Mouse (Mus musculus) liver, postnatal 0 days (tissue): ENCODE data around the gene Cacna1i. TPM values are rescaled to one million over a fixed set of nuclear protein-coding genes. Genes with fewer than 3 reads are reported as not detected.

ENCODE experiments used
- ATAC-seq: fragments of 200-750 bp; cut with Nextera tagmentation; 2 replicates; pipeline ENCODE4 v1.8.0; 2017; ENCODE audit warnings: mild to moderate bottlenecking, moderate library complexity
- DNase-seq: peaks from one replicate; pipeline ENCODE4 v3.0.0-alpha.2; 2016
- H3K27ac ChIP-seq: fragments of 300-500 bp; sonication (generic); 2 replicates; pipeline ENCODE4 v1.5.1; 2014; ENCODE audit warnings: antibody characterized with exemption, moderate library complexity, mild to moderate bottlenecking, low read depth
- H3K27me3 ChIP-seq: fragments of 300-500 bp; sonication (generic); 2 replicates; pipeline ENCODE4 v1.6.1; 2014; ENCODE audit warnings: low read length, control low read depth, mixed read lengths; ENCODE audit not compliant: insufficient read depth
- H3K36me3 ChIP-seq: fragments of 300-500 bp; sonication (generic); replicated peaks from 2 replicates; pipeline ENCODE4 v1.6.1; 2014; ENCODE audit warnings: mild to moderate bottlenecking, control low read depth, low read length, moderate library complexity, mixed read lengths; ENCODE audit not compliant: insufficient read depth
- H3K4me1 ChIP-seq: fragments of 300-500 bp; sonication (generic); 2 replicates; pipeline ENCODE4 v1.6.1; 2014; ENCODE audit warnings: antibody characterized with exemption, mild to moderate bottlenecking, control low read depth; ENCODE audit not compliant: insufficient read depth
- H3K4me2 ChIP-seq: fragments of 300-500 bp; sonication (generic); 2 replicates; pipeline ENCODE4 v1.6.1; 2014; ENCODE audit warnings: low read depth, mild to moderate bottlenecking, low read length, moderate library complexity, mixed read lengths
- H3K4me3 ChIP-seq: fragments of 300-500 bp; sonication (generic); 2 replicates; pipeline ENCODE4 v1.5.1; 2014; ENCODE audit warnings: low read depth, low read length
- H3K9ac ChIP-seq: fragments of 300-500 bp; sonication (generic); replicated peaks from 2 replicates; pipeline ENCODE4 v1.6.1; 2014; ENCODE audit warnings: mild to moderate bottlenecking, moderate library complexity
- H3K9me3 ChIP-seq: fragments of 300-500 bp; sonication (generic); 2 replicates; pipeline ENCODE4 v1.6.1; 2016; ENCODE audit warnings: mild to moderate bottlenecking, control low read depth, low read length, mixed read lengths
- CTCF ChIP-seq: sonication (generic); IDR thresholded peaks from 2 replicates; pipeline ENCODE4 v1.5.1; 2016; ENCODE audit warnings: antibody characterized with exemption, low read depth
- EP300 ChIP-seq: IDR thresholded peaks from 2 replicates; pipeline ENCODE4 v1.6.1; 2016; ENCODE audit warnings: antibody characterized with exemption, low read depth, mild to moderate bottlenecking
- WGBS: fragments of 180-500 bp; shearing (Covaris S2); extraction: QIAGEN DNeasy Blood & Tissue Kit; methylation state at CpG from one replicate; pipeline ENCODE4 v1.1.7; 2014; ENCODE audit not compliant: insufficient replicate concordance; 5-methylcytosine and 5-hydroxymethylcytosine counted together
- polyA plus RNA-seq: library from polyadenylated mRNA; unstranded; fragments of >200 nt; fragmentation: Nextera tagmentation; extraction: Ambion mirVana; gene quantifications from 2 replicates; pipeline ENCODE4 v1.2.1, GENCODE M21; 2015

The Cacna1i gene
- polyA plus RNA-seq, 1 experiment from 2014 or later = not detected

DNA sequence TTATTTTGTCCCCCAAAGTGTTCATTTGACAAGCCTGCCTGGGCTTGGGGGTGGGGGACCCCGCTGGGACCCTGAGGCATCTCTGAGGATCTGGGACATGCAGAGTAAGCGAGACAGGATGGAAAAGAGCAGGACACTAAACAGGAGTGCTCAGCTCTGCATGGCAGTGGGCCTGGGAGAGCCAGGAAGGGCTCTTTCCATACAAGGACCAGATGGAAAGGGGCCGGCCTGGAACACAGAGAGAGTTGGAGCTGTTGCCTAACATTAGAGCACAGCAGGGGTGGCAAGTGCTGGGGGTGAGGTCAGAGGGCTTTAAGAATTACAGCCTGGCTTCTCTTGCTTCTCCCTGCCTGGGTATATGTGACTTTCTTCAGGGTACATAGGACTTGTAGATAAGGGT lies 43.2 kb downstream of the Cacna1i start:
- Histone ChIP-seq H3K9me3 (no peaks in the 10 kb centered on the region), H3K4me3 (no peak overlapping the region), H3K4me2 (no peak overlapping the region), H3K27ac (no peak overlapping the region), H3K27me3 (no peaks in the 10 kb centered on the region), H3K4me1 (no peaks in the 10 kb centered on the region), H3K36me3 (no peaks in the 10 kb centered on the region), H3K9ac (no peak overlapping the region)
- TF ChIP-seq CTCF (no peak), EP300 (no peak)
- DNase-seq (no peak), ATAC-seq (no peak)
- 62% methylated on average over 3 of the region's 3 CpGs for WGBS

DNA sequence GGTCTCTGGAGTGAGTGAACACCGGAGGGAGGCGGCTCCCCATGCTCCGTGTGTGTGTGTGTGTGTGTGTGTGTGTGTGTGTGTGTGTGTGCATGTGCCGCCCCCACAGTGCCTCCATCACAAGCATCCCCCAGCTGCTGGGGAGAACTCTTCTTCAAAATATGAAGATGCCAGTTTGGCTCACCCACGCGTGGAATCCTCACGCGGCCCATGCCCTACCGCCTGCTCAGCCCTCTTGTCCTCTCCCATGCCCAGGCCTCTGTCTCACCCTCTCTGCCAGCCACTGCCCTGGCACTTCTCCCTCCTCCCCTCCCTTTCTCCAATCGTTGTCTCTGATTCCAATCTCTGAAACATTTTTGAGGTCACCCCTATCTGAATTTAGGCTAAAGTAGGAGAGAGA lies 47.7 kb downstream of the Cacna1i start:
- Histone ChIP-seq H3K9ac (no peak overlapping the region), H3K27ac (no peak overlapping the region), H3K27me3 (no peaks in the 10 kb centered on the region), H3K4me2 (no peak overlapping the region), H3K4me3 (no peak overlapping the region), H3K4me1 (no peaks in the 10 kb centered on the region), H3K9me3 (no peaks in the 10 kb centered on the region), H3K36me3 (no peaks in the 10 kb centered on the region)
- no peak for DNase-seq
- ATAC-seq = no peak
- 79% methylated on average over 10 of the region's 10 CpGs for WGBS
- no peak for TF ChIP-seq CTCF
- TF ChIP-seq EP300 = no peak

DNA sequence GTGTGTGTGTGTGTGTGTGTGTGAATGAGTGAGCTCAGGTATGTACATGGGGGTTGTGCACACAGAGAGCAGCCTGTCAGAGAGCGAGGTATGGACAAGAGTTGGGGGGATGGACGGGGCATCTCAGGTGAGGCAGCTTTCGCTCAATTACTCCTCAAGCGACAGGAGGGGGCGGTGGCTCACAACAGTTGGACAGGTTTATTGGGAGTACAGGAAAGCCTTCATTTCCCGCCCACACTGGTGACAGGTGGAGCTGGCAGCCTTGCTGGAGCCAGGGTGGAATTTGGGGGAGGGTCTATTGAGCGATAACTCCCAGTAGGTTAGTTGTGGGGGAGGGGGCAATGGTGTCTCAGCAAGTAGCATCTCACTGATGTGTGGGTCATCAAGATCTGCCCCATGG lies 48.2 kb downstream of the Cacna1i start:
- no peak for ATAC-seq

DNA sequence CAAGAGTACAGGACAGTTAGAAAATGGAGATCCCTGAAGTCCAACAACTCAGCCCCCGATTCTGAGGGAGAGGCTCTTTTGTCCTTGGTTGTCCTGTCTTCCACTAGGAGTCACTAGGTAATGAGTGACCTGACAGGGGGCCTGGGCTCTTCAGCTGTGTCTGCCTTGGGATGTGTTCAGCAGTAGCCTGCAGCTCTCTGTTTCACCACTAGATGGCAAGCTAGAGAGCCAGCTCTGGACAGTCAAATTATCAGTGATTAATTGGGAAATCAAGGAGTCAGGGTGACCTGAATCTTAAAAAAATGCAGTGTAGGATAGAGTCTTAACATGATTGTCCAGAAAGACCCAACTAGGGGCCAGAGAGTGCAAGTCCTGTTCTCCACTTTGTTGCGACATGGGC lies 53.3 kb downstream of the Cacna1i start:
- DNase-seq (peak; percentile 62), ATAC-seq (no peak)
- Histone ChIP-seq H3K9ac (no peak overlapping the region), H3K27ac (no peak overlapping the region), H3K4me3 (no peak overlapping the region), H3K4me2 (no peak overlapping the region), H3K9me3 (no peaks in the 10 kb centered on the region), H3K4me1 (no peaks in the 10 kb centered on the region), H3K27me3 (no peaks in the 10 kb centered on the region), H3K36me3 (no peaks in the 10 kb centered on the region)
- TF ChIP-seq EP300 (no peak), CTCF (peak; percentile 77)
- WGBS = 83% methylated on average over 2 of the region's 2 CpGs

More for the DNA sequence above, 48.2 kb downstream of the Cacna1i start:
- DNase-seq = no peak
- WGBS = 59% methylated on average over 7 of the region's 7 CpGs
- no peaks in the 10 kb centered on the region for H3K36me3 ChIP-seq
- TF ChIP-seq CTCF (no peak), EP300 (no peak)
- H3K9me3 ChIP-seq = no peaks in the 10 kb centered on the region
- no peak overlapping the region for H3K27ac ChIP-seq
- no peak overlapping the region for H3K4me2 ChIP-seq
- no peak overlapping the region for H3K9ac ChIP-seq
- H3K27me3 ChIP-seq = no peaks in the 10 kb centered on the region
- no peak overlapping the region for H3K4me3 ChIP-seq
- no peaks in the 10 kb centered on the region for H3K4me1 ChIP-seq

DNA sequence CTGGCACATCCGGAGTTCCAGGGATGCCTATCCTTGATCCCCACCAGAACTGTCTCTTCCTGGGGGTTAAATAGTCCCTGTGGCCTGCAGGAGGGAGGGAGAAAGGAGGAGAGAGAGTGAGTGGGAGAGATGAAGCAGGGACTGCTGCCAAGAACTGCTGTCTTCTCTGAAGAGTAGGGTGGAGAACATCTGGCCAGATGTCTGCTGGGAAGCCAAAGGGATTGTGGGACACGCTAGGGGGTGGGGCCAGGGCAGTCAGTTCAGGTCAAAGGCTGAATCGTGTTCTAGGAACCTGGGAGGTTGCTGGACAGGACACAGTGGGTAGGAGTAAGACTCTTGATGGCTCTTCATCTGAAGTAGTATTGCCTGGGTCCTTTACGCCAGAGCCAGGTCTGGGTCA lies 55.4 kb downstream of the Cacna1i start:
- Histone ChIP-seq H3K27me3 (no peaks in the 10 kb centered on the region), H3K27ac (no peak overlapping the region), H3K4me1 (no peaks in the 10 kb centered on the region), H3K4me2 (no peak overlapping the region), H3K36me3 (no peaks in the 10 kb centered on the region), H3K9me3 (no peaks in the 10 kb centered on the region), H3K9ac (no peak overlapping the region), H3K4me3 (no peak overlapping the region)
- DNase-seq (no peak), ATAC-seq (no peak)
- 52% methylated on average over 4 of the region's 4 CpGs for WGBS
- TF ChIP-seq CTCF (no peak), EP300 (no peak)

DNA sequence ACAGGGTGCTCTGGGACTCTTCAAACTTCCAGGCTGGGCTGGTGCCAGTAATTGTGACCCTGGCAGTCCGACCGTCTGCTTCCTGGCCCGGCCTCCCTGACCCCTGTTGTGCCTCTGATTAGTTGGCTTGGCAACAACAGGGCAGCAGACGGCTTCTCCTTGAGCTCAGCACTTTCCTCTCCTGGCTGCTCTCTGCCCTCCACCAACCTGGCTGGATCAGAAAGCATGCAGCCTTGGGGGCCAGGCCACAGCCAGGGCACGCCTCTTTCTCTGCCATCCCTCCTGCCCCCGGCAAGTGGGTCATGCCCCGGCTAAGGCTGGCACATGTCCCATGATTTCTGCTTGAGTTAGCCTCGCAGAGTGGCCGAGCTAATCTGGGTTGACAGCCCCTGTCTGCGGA lies 56.0 kb downstream of the Cacna1i start:
- TF ChIP-seq EP300 (no peak), CTCF (no peak)
- Histone ChIP-seq H3K4me1 (no peaks in the 10 kb centered on the region), H3K9ac (no peak overlapping the region), H3K9me3 (no peaks in the 10 kb centered on the region), H3K4me3 (no peak overlapping the region), H3K36me3 (no peaks in the 10 kb centered on the region), H3K27ac (no peak overlapping the region), H3K27me3 (no peaks in the 10 kb centered on the region), H3K4me2 (no peak overlapping the region)
- no peak for DNase-seq
- 48% methylated on average over 10 of the region's 10 CpGs for WGBS
- no peak for ATAC-seq

DNA sequence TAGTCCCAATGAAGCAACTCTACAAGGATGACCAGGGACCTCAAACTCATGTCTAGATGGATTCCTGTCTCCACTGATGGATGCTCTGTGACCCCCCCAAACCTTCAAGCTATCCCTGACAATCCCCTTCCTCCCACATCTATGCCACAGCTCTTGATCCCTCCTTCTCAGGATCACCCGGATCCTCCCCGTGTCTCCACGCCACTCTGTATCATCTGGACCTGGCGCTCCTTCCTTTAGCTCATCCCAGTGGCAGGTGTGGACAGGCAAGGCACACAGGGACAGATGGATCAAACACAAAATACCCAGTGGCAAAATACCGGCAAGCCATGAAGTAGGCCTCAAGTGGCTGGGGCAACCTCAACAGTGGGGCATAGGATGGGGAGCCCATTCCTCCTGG lies 56.7 kb downstream of the Cacna1i start:
- TF ChIP-seq CTCF (no peak), EP300 (no peak)
- Histone ChIP-seq H3K4me3 (no peak overlapping the region), H3K4me1 (no peaks in the 10 kb centered on the region), H3K9me3 (no peaks in the 10 kb centered on the region), H3K9ac (no peak overlapping the region), H3K27me3 (no peaks in the 10 kb centered on the region), H3K4me2 (no peak overlapping the region), H3K36me3 (no peaks in the 10 kb centered on the region), H3K27ac (no peak overlapping the region)
- DNase-seq = no peak
- 92% methylated on average over 5 of the region's 5 CpGs for WGBS
- no peak for ATAC-seq
